Mouse (Mus musculus) mouse embryonic stem cell (cell line): ENCODE results near the gene Rps23.
"Not testable (repeated sequence)": the region's sequence is repeated elsewhere in the genome, so short reads cannot be mapped to it uniquely, and the experiment has no call there.

ENCODE experiments used
- in situ Hi-C, 2 experiments: fragments of 300-500 bp; cut with MboI; formaldehyde crosslinking; loops; 1 replicate in 1 of 2; 3 replicates in 1 of 2; pipeline ENCODE4 v1.14.3; 2019 to 2020; ENCODE audit warnings: low sequenced_read_pairs in 2 of 2, low pct_unique_long_range_greater_than_20kb in 1 of 2, mixed read lengths in 1 of 2; ENCODE audit not compliant: unreplicated experiment in 1 of 2

Rps23 gene

DNA sequence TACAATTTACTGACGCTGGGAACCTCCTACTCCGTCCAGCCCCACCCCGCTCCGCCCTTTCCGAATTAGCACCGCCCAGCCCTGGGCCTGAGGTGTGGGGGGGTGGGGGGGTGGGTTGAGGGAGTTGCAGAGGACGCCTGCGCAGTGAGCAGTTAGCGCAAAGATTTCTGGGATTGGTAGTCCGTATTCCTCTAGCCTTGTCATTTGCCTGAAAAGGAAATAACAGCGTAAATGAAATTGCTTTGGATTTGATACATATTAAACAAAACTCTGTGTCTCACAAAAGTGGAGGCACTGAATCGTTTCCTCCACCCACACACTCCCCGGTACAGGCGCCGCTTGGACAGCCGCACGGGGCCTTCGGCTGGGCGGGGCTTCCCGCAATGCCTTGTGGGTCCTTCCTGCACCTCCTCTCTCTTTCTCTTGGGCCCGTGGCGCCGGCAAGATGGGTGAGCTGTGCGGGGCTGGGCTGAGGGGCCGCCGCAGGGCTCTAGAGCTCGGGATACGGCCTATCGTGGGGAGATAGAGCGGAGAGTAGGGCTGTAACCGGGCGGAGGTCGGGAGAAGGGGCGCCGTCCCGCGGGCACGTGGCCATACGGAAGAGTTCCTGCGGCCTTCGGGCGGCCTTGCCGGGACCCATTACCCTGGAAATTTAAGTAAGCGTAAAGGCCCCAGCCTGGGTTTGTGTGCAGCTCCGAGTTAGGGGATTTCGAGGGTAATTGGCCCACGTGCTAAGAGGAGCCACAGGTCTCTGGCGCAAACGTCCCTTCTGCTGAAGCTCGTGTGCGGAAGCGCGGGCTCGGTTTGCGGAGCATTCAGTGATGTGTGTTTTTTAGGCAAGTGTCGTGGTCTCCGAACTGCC is at the start of gene Rps23:
TSS of gene Rps23 (plus strand) at position 208 of the 862 bp plus-strand sequence.
- in situ Hi-C loops, result no loop called here

GRCm38 (mm10) chr13:90881727-90882429 is 40.9 kb upstream of the Rps23 start:
- in situ Hi-C loops, result no loop called here

DNA sequence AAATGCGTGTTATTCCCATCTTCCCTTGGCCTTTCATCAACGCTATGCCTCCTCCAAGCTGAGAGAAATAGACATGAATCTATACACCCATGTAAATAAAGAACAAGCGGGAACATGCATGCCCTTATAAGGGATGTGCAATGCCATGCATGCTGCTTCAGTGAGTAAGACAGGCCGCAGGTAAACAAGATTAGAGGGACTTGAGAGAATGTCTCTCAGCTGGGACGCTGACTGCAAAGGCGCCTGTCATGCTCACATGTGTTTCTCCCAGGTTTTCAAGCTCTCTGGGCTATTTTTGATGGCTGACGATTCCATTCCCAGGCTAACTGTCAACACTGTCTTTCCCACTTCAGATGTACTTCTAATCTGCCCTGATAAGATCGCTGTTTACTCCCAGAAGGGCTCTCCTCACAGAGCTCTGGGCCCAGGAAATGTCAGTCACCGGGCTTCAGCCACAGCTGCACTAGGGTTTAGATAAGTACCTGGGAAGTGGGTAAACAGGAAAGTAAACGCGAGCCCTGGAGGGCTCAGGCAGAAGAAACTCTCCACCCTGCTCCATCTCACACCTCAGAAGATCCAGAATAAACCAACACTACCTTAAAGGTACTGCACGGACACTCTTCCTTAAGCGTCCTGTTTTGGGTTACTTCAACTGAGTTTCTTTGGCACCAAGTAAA is 36.8 kb upstream of the Rps23 start:
- in situ Hi-C loops, result no loop called here

DNA sequence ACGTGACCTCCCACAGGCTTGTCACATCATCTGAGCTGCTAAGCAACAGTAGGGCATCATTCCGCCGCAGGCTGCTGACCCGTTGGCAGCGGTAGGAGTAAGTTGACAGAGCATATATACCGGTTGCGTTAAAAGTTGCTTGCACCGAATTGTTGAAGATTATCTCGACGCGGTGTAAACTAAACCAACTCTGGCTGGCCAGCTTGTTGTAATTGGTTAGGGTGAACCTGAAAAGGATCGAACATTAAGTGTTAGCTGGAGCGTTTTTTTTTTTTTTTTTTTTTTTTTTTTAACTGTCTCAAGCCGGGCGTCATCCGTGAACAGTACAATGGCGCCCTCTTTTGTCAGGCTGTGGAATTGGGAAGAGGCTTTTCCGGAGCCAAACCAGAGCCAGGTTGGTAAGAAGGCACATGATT is 36.2 kb upstream of the Rps23 start:
- in situ Hi-C loops, result no loop called here

GRCm38 (mm10) chr13:90890111-90890510 is 32.6 kb upstream of the Rps23 start:
- in situ Hi-C loops, result no loop called here

GRCm38 (mm10) chr13:90894819-90895218 is 27.9 kb upstream of the Rps23 start:
- in situ Hi-C loops, result no loop called here

- in situ Hi-C loops, result no loop called here
Observed at GRCm38 (mm10) chr13:90896098-90896497, 26.7 kb upstream of the Rps23 start.

DNA sequence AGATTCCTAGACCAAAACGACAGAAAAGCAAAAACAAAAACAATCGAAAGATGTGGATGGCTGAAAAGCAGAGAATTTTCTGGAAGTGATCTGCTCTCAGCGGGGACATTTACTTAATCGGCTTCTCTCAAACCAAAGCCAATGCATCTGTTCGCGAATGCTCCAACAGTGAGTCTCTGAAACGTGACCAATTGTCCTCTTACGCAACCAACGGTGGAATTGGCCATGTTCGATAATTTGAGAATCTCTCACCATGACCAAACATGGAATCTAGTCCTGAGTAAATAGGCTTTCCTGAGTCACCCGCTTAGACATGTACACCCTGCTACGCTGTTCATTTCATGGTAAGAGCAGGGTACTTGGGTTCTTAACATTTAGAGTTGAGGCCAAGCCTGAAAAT is 25.9 kb upstream of the Rps23 start:
- in situ Hi-C loops, result no loop called here

- in situ Hi-C loops, result no loop called here
Observed at GRCm38 (mm10) chr13:90905176-90905575, 17.6 kb upstream of the Rps23 start, which contains the start of gene Atp6ap1l. Gene Atp6ap1l (minus strand): TSS chr13:90905355.

DNA sequence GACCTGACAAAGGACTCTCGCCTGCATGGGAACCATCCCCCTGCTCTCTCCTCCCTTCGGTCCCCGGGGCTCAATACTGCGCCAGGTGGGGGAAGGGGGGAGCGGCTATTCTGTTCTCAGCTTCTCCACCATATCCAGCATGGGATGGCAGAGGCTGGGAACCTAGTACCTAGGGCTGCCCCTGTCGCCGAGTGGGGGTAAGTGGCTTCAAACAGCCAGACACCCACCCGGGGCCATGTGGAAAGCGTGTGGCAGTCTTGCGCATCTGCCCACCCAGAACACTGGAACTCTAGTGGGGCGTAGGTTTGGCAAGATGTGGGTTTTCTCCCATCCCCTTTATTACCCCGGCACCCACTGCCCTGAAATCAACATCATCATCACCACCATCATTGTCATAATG is 15.4 kb upstream of the Rps23 start:
- in situ Hi-C loops, result no loop called here

GRCm38 (mm10) chr13:90912760-90913674 is 9.7 kb upstream of the Rps23 start:
- in situ Hi-C loops, result no loop called here

- in situ Hi-C loops, result no loop called here
Observed at GRCm38 (mm10) chr13:90913675-90914192, 9.0 kb upstream of the Rps23 start.

DNA sequence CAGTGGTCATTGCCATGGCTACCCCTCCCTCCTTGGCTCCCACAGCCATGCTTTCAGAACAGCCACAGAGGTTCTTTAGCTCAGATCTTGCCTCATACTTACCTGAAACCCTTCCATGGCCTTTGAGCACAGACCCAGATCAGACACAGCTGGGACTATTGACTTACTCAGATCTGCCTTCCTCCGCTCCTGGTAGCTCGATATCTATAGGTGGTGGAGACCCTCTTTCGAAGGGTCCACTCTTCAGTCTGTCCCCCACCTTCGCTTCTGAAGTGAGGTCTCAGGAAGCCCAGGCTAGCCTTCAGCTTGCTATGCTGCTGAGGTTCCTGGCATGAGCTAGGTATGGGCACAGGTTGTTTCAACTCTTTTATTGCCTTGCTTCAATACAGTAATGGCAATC is 8.0 kb upstream of the Rps23 start:
- in situ Hi-C loops, result no loop called here

DNA sequence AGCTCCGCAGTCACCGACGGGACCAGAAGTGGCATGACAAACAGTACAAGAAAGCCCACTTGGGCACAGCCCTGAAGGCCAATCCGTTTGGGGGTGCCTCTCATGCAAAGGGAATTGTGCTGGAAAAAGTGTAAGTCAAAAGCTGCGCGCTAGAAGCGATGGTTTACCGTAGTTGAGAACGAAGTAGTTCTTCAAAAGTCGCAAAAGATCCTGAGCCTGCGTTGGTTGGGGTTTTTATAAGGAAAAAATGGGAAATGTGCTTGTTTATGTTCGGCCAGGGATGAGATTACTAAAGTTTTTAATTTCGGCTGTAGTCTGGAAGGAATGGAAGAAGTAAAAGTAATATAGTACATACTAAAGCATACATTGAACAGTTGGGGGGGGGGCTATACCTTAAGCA is 859 bp downstream of the Rps23 start:
- in situ Hi-C loops, result not testable (repeated sequence)

GRCm38 (mm10) chr13:90924072-90924471 is 1.3 kb downstream of the Rps23 start:
- in situ Hi-C loops, result no loop called here

DNA sequence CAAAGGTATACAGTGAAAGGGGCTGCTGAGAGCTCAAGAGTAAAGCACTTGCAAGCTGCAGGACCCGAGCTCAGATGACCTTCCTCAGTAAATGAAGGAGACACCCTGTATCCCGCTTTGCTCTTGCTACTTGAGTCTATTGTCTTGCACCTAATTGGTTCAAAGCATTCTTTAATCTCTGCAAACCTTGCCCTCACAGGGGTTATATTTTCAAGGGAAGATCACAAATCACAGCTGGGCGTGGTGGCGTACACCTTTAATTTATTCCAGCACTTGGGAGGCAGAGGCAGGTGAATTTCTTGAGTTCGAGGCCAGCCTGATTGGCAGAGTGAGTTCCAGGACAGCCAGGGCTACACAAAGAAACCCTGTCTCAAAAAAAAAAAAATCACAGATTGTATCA is 2.4 kb downstream of the Rps23 start:
- in situ Hi-C loops, result loop anchor here in 1 of 2 experiments (25.0 kb wide), 1 partner anchor 762 kb away; no protein-coding TSS in a partner anchor

GRCm38 (mm10) chr13:90926125-90926765 is 3.5 kb downstream of the Rps23 start:
- in situ Hi-C loops, result loop anchor here in 1 of 2 experiments (25.0 kb wide), 1 partner anchor 761 kb away; no protein-coding TSS in a partner anchor
